Mouse (Mus musculus): ENCODE data around the gene Tshz2. TPM values are rescaled to one million over a fixed set of nuclear protein-coding genes. Genes with fewer than 3 reads are reported as not detected.

Tshz2 gene
- total RNA-seq, 2 experiments from 2014 or later: not detected

DNA sequence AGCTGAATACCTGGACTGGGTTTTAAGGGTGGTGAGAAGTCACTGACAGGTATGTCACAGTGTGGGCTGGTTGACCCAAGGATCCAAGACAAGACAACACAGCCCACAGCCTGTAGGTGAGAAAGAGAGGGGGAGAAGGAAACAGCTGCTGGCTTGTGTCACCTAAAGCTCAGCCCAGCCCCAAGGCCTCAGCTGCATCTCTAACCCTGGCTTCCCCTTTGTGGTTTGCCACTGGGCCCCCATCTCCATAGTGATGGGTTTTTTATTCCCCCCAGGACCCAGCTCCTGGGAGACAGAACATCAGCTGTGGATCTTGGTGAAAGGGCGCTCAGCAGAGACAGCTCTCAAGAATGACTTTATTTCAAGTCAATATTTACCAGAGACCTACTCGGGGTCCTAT, 57.2 kb downstream of the Tshz2 start:
- ATAC-seq (replicated peaks; ENCODE audit: low FRiP score, poor library complexity, severe bottlenecking): no peak

DNA sequence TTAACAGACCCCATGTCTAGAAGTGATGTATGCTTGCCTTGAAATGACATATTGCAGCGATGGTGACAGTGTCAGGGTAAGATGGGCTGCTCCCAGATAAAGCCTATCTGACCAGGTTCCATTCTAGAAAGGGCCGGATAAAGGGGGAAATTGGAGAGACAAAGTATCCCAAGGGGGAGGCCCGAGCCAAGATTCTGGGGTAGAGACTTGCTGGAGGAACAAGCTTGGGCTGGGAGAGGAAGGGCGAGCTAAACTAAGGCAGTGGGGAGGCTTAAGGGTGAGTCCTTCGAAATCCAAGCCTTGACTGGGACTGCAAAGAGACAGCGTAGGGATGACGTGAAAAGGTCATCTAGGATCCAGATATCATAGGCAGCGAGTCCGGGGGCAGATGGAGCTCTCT, 61.7 kb downstream of the Tshz2 start:
- no peak for ATAC-seq (replicated peaks; ENCODE audit: low FRiP score, poor library complexity, severe bottlenecking)

DNA sequence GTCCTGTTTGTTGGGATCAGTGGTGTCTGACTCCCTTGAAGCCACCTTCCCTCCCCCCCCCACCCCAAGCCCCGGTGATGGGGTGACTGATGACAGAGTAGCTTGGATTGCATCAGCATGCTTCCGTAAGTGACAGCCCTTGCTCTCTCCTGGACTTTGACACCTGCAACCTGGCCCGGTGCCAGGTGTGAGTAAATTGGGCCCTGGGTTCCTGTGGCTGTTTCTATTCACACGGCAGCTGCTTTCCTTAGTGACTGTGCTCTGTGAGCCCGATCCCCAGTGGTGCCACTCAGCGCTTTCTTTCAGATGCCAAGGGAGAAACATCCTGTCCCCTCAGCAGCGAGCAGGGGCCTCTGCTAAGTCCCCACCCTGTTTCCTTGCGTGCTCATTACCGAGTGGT, 62.2 kb downstream of the Tshz2 start:
- no peak for ATAC-seq (replicated peaks; ENCODE audit: low FRiP score, poor library complexity, severe bottlenecking)

DNA sequence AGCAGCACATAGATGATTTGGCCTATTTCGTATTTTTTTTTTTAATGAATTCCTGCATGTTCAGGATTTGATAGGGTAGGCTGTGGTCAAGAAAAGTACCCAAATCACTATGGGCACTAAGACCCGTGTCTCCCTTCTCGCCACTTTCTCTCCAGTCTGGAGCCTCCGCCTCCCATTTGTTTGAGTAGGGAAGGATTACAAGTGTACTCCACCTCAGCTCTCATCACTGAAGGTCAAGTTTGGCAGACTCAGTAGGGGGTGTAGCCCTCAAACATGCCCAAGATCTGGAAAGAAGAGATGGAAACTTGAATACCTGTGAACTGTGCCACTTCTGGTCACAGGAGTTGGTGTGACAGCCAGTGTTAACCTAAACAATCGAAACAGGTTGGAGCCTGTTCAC, 66.3 kb downstream of the Tshz2 start:
- no peak for ATAC-seq (replicated peaks; ENCODE audit: low FRiP score, poor library complexity, severe bottlenecking)

DNA sequence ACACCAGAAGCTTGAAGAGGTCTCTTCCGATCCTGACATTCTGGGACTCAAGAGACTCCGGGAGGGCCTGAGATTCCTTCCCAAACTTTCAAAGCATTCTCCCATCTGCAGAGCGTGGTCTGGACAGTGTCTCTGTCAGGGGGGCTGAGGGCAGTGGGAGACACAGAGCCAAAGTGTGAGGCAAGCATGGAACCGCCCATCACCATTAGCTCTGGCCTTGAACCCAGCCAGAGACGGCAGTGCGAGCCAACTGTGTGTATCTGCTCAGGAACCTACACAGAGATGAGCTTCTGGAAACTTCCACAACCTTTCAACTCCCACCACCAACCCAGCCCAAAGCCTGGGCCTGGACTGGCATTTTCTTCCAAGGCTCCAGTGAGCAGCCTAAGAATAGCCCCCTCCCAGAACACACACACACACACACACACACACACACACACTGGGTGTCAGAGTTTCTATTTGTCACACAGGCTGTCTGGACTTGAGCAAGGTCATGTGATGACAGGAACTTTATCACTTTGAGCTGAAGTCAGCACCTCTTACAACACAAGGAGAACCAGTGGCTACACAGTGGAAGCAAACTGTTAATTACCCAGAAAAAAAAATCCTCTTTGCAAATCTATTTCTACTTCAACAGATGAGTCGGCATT, 67.2 kb downstream of the Tshz2 start:
- ATAC-seq (replicated peaks; ENCODE audit: low FRiP score, poor library complexity, severe bottlenecking): no peak

DNA sequence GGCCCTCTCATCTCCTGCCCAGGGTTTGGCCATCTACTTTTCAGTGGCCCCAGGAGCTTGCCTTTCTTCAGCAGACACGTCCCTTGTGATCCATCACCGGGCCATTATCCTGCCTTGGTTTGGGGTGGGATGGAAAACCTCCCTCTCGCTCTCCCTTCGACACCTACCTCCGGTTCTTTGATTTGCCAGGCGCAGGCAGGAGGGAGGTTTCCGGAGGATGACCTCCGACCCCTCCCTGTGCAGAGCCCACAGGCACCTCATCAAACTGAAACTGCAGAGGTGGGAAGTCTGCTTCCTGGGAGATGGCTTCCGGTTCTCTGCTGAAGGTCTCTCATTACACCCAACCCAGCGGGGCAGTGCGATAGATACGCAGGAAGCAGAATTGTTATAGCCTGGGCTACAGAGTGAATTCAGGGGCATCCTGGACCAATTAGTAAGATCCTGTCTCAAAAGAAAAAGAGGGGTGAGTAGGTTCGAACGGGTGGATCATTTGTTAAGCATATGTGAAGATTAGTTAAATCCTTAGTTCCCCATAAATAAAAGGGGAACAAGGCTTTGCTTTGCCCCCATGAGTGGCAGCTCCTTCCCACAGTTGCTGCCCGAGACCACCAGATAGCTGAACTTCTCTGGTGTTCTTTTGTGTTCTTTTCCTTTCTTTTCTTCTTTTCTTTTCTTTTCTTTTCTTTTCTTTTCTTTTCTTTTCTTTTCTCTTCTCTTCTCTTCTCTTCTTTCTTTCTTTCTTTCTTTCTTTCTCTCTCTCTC, 70.1 kb downstream of the Tshz2 start:
- ATAC-seq (replicated peaks; ENCODE audit: low FRiP score, poor library complexity, severe bottlenecking): no peak

DNA sequence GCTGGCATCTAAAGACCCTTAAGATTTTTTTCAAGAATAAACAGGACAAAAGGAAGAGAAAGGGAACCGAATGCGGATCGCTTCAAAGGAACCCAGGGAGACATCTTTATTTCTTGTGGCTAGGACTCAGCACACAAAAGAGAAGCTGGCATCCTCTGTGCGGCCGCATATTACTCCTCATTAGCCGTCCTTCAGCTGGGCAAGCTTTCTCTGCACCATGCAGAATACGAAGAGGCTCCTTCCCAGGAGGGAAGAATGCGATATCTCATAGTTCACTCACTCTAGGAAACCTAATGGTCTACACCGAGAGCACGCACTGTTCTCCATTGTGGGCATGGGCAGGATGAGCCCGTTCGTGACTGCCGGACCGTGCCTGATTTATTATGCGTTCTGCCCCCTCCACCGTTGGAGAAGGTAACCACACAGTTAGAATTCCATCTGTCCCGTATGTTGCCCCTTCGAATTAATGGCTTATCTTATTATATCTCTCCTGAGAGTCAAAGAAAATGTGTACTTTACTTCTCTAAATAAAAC, 89.0 kb downstream of the Tshz2 start:
- no peak for ATAC-seq (replicated peaks; ENCODE audit: low FRiP score, poor library complexity, severe bottlenecking)

DNA sequence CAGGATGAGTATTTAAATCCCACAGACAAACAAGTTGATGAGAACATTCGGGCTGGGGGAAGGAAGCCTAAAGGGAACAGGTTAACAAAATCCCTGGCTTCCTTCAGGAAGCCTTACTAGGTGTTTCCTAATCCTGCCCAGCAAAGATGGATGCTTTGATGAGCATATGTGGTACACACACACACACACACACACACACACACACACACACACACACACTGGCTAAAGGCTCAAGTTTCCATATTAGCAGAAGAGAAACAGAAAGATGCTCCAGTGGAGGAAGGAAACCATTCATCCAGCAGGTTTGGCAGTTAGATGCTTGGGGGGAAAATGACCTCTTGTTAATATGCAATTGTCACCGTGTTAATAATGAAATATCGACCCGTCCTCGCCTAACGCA, 89.5 kb downstream of the Tshz2 start:
- no peak for ATAC-seq (replicated peaks; ENCODE audit: low FRiP score, poor library complexity, severe bottlenecking)

DNA sequence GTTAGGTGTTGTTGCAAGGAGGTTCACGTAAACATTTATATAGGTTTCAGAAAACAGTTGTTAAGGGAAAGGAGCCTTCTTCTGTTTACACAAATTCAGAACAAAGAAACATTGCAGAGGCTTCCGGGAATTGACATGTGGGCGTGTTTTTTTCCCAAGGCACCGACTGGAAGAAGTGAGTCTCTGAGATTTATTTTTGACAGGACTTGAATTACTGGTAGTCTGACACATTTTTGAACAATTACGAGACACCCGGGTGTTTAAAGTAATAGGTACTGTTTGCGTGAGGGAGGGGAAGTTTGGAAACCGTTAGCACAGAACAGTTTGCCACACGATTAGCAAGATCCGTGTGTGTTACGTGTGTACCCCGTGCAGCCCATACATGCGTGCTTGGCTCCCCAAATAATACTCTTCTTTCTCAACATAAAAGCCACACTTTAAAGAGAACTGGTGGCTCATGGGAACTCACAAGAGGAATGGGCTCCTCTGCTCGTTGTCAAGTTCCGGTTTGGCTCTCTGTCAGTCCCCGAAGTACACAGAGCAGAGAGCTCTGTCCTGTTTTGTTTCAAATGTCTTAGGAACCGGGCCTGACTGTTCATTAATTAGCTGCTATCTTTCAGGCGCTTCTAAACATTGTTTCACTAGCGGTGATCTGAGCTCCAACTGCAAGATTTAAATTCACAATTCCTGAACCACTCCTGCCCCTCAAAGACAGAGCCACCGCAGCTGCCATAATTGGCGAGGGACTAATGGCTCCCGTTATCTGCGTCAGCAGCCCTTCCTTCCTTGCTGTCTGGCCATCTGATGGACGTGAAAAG, 91.0 kb downstream of the Tshz2 start:
- ATAC-seq (replicated peaks; ENCODE audit: low FRiP score, poor library complexity, severe bottlenecking): no peak

DNA sequence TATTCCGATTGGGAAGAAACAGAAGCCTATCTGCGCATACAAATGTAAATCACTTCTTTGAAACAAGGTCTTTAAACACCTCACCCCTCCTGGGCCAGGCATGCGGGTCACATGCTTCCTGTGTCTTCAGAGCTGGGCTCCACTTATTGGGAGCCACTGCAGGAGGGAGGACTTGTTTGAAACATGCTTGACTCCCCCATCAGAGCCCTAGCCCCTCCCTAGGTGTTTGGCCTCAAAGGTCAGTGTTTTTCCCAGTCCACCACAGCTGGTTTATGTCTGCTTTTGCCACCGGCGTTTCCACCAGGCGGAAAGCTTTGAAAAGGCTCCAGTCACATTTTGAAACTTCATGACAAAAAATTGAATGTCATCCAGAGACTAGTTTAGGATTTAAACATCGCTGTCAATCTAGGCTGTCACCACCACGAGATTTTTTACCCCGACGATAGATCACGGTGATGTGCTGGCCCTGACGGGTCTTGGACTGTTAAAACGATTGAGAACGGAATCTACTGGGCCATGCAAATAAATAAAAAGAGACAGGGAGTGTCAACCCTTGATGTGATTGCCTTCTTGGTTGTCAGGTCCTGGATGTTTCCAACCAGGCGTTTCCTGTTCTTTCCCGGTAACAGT, 96.0 kb downstream of the Tshz2 start:
- no peak for ATAC-seq (replicated peaks; ENCODE audit: low FRiP score, poor library complexity, severe bottlenecking)

DNA sequence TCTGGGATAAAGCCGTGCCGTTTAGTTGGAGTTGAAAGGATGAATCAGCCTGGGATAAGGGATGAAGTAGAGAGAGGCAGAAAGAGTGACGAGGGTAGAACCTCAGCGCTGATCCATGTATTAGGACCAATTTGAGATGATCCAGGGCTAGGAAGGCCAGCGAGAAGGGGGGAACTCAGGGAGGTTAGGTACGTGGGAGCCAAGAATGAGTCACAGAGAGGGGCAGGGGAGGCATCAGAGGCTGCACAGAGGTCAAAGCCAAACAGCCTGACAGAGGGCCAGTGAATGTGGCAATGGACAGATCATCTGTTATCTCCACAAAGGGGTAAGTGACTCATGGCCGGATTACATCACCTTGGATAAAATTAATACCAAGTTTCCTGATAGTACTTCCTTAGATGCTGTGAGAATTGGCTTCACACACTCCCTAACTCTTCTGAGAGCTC, 97.8 kb downstream of the Tshz2 start:
- no peak for ATAC-seq (replicated peaks; ENCODE audit: low FRiP score, poor library complexity, severe bottlenecking)

DNA sequence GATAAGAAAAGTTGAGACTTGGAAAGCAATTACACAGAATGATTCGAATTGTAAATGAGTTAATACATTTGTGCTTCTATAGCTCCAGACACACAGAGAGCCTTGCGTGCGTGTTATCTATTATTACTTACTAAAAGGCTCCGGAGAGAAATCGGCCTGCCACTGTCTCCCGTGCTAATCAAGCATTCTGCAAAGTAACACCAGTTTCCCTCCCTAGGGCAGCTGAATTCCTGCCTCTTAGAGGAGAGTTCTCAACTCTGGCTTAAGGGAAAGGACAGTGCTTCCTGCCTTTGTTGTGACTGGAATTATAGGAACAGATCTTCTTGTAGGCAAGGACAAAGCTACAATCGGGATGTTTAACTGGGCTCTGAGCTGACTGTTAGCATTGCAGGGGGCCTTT, 101.2 kb downstream of the Tshz2 start:
- ATAC-seq (replicated peaks; ENCODE audit: low FRiP score, poor library complexity, severe bottlenecking): no peak

DNA sequence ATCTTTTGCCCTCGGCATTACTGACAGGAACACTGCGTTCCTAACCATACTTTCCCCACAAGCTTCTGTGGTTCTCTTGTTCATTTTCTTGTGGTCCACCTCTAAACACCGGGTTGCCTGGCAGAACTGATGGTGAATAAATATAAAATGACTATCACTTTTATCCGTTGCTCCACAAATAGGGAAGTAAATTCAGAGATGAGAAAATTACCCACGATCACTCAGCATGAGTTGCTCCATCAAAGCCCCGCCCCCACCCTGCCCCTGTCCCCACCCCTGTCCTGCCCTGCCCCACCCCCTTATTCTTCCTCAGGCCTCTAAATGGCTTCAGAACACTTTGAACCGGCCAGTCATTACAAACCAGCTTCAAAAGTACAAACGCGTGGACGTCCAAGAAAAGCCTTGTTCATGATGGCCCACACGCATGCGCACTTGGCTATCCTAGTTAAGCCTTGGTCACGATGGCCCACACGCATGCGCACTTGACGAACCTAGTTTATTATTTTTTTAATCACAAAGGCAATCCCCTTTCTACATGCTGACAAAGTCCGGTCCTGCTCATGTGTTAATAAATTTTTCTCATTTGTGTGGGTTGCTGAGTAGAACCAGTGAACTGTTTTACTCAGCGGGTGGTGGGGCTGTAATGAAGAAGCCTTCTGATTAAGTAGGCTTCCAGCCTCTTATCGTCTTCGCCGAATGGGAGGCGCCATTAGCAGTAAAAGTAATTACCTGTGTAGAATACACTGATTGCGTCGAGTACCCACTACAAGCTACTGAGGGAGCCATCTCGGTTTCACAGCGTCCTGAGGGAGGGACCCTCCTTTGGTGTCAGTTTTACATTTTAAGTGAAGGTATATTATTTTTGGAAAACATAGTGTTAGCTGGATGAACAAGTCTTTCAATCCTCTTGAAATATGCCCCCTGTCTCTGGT, 102.9 kb downstream of the Tshz2 start:
- ATAC-seq (replicated peaks; ENCODE audit: low FRiP score, poor library complexity, severe bottlenecking): no peak

DNA sequence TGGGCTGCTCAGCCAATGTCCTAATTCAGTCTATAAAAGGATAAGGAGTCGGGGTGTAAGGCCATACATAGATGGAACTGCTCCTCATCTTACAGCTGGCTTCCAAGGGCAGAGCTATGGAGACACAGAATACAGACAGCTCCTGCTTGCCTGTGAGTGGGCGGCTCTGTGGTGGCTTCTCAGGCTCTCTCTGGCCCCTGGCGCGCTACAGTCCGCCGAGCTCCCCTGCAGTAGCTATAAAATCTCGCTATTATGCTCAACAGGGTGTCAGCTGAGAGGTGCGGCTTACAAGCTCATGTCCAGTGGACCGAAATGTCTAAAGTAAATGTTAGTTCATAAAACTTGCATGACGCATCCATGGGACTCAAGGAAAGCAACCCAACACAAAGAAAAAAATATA, 108.2 kb downstream of the Tshz2 start:
- ATAC-seq (replicated peaks; ENCODE audit: low FRiP score, poor library complexity, severe bottlenecking): no peak

DNA sequence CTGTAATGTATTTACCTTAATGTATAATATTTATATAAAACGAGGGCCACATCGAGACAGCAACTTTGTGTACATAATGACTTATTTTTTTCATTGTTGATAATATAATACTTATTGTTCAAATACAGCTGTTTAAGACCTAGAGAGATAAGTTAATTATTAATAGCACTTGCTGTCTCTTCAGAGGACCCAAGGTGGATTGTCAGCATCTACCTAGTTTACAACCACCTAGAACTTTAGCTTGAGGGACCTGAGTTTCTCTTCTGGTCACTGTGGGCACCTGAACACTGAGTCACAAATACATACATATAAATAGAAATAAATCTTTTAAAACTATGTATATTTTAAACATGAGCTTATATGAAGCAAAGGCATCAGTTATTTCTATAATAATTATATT, 110.0 kb downstream of the Tshz2 start:
- ATAC-seq (replicated peaks; ENCODE audit: low FRiP score, poor library complexity, severe bottlenecking): no peak

DNA sequence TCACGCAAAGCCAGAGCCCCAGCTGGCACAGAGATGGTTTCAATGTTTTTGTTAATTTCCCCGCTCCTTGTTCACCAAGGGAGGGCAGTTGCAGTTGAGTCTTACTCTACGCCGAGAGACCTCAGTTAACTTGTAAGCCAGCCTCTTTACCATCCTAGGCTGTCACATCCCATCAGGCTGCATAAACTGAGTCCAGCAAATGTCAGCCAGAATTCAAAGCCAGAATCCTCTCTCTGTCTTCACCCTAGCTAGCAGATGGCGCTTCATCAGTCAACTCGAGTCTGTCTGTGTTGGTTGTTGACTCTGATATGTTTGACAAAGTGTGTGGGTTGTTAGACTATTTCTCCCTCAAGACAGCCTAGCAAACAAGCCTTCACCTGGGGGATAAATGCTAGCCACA, 110.5 kb downstream of the Tshz2 start:
- ATAC-seq (replicated peaks; ENCODE audit: low FRiP score, poor library complexity, severe bottlenecking): no peak

DNA sequence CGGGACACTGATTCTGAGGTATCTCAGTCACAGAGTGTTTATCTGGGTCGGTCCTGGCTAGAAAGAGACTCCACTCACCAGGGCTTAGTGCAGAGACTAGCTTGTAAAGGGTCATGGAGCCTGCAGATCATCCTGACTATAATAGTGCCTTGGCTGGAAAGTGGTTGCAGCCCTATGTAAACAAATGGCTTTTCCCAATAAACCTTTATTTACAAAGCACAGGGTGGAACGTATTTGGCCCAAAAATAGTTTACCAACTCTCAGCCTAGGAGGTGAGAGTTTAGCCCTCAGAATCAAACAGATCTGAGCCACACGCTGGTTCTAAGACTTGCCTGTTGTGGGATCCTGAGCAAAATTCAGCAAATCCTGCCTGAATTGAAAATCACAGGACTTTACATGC, 111.1 kb downstream of the Tshz2 start:
- no peak for ATAC-seq (replicated peaks; ENCODE audit: low FRiP score, poor library complexity, severe bottlenecking)

DNA sequence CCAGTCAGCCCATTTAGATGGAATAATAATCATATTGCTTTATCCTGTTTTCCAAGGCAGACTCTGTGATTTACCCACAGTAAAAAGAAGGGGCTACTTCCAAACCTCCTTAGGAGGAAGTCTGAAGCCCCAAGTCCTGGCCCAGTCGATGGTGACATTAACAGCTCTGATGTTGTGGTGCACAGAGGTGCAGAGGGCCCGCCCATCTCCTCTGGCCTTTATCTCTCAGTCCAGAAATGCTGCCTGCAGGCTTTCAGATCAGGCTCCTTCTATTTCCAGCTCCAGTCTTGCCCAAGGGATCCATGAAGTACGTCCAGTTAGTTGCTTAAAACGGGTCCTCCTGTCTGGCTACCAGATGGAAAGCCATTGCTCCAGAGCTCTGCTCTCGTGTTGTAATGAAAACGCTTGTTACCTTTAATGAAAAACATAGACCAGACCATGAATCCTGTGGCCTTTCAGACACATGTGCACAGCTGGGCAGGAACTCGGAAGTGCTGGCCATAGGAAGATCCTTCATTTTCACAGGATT, 114.4 kb downstream of the Tshz2 start:
- ATAC-seq (replicated peaks; ENCODE audit: low FRiP score, poor library complexity, severe bottlenecking): no peak
